Mouse (Mus musculus): ENCODE measurements around the gene Egflam. TPM values are rescaled to one million over a fixed set of nuclear protein-coding genes. Genes with fewer than 3 reads are reported as not detected.

The Egflam gene
- polyA plus RNA-seq (2012; rRNA removed) = 15.9 and 16.4 TPM in 2 replicates

DNA sequence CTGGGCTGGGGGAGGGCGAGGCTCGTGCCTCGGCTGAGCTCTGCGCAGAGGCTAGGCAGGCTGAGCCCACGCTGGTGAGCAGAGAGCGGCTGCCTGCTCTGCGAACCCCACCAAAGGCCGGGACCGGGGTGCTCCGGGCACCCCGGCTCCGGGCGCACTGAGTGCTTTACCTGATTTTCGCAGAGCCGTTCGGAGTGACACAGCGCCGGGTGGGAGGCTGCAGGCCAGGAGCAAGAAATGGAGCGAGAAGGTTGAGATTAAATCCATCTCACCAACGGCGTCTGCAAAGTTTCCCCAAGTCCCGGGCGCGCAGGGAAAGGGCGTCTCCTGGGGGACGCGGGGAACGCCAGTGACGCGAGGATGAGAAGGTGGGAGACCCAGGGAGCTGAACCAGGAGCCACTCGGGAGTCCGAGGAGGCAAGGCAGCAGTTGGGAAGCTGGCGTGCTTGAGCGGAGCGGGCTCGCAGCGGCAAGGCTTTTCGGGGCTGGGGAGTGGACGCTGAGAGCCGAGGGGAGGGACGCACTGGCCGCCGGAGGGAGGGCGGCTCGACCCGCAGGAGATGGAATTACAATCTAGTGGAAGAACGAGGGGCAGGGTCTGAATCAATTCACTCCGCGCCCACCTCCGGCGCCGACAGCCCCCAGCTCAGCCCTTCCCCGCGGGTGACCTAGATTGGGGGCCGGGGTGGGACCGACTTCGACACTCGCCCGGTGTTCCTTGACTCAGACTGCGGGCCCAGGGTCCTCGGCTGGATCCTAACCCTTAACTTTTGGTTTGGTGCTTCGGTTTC is at the start of gene Egflam:
Gene Egflam, minus strand, starts transcription at position 578 of the 791 bp plus-strand sequence.
- no peaks in the 10 kb centered on the region for H3K27me3 ChIP-seq (ENCODE audit: control insufficient read depth, insufficient read depth, low read length)

DNA sequence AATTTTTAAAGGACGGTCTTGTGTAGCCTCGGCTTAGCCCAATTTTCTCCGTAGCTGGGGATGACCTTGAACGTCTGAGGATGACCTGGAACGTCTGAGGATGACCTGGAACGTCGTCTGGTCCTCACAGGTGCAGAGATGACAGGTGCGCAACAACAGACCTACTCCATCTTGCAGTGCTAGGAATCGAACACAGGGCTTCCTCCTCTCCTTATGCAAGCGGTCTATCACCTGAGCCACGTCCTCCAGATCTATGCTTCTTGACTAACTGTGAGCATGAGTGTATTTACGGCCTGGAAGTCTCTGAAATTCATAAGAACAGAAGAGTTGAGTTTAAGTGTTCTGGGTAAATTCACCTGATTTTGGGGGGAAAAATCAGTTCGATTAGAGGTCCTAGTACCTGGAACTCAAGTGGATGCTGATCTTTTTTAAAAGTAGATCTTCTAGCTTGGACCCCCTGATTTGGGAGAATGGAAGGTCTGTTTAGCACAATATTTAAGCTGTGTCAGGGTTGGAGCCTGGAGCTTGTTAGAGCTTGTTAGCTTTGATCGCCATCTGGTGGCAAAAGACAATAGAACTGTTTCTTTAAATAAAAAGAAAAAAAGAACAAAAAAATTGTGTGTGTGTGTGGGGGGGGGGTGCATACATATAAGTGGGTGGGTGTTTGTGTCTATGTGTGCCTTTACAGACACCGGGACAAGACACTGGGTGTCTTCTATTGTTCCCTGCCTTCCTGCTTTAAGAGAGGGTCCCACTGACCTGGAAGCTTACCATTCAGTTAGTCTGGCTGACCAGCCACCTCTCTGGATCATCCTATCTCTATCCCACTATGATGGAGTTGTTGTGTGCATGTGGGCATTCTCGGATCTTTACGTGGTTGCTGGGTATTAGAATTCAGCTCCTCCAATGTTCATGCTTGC is 45.5 kb upstream of the Egflam start:
- Histone ChIP-seq H3K27ac (ENCODE audit: control insufficient read depth, insufficient read depth, low read depth, low read length) (no peak overlapping the region), H3K36me3 (ENCODE audit: control insufficient read depth, insufficient read depth, low read length) (no peaks in the 10 kb centered on the region), H3K4me3 (ENCODE audit: control insufficient read depth, low read depth, low read length) (no peak overlapping the region), H3K27me3 (ENCODE audit: control insufficient read depth, insufficient read depth, low read length) (no peaks in the 10 kb centered on the region), H3K4me1 (ENCODE audit: control insufficient read depth, insufficient read depth, low read length) (no peaks in the 10 kb centered on the region)
- TF ChIP-seq CTCF (IDR thresholded peaks at IDR 0.05; ENCODE audit: control insufficient read depth, insufficient read depth, insufficient replicate concordance, low read depth, low read length) (no peak), POLR2A (IDR thresholded peaks at IDR 0.05; ENCODE audit: control insufficient read depth, low read depth, low read length) (no peak)

More for the DNA sequence above, at the start of gene Egflam:
- H3K36me3 ChIP-seq (ENCODE audit: control insufficient read depth, insufficient read depth, low read length) = no peaks in the 10 kb centered on the region
- no peak for TF ChIP-seq POLR2A (IDR thresholded peaks at IDR 0.05; ENCODE audit: control insufficient read depth, low read depth, low read length)
- TF ChIP-seq CTCF (IDR thresholded peaks at IDR 0.05; ENCODE audit: control insufficient read depth, insufficient read depth, insufficient replicate concordance, low read depth, low read length) = no peak
- no peak within 1 kb of the TSS for H3K27ac ChIP-seq (ENCODE audit: control insufficient read depth, insufficient read depth, low read depth, low read length)
- H3K4me3 ChIP-seq (ENCODE audit: control insufficient read depth, low read depth, low read length) = peak within 1 kb of the TSS; percentile 66
- H3K4me1 ChIP-seq (ENCODE audit: control insufficient read depth, insufficient read depth, low read length) = peaks cover 6% of the 10 kb centered on the region; the same call in 1 of the 2 replicates

DNA sequence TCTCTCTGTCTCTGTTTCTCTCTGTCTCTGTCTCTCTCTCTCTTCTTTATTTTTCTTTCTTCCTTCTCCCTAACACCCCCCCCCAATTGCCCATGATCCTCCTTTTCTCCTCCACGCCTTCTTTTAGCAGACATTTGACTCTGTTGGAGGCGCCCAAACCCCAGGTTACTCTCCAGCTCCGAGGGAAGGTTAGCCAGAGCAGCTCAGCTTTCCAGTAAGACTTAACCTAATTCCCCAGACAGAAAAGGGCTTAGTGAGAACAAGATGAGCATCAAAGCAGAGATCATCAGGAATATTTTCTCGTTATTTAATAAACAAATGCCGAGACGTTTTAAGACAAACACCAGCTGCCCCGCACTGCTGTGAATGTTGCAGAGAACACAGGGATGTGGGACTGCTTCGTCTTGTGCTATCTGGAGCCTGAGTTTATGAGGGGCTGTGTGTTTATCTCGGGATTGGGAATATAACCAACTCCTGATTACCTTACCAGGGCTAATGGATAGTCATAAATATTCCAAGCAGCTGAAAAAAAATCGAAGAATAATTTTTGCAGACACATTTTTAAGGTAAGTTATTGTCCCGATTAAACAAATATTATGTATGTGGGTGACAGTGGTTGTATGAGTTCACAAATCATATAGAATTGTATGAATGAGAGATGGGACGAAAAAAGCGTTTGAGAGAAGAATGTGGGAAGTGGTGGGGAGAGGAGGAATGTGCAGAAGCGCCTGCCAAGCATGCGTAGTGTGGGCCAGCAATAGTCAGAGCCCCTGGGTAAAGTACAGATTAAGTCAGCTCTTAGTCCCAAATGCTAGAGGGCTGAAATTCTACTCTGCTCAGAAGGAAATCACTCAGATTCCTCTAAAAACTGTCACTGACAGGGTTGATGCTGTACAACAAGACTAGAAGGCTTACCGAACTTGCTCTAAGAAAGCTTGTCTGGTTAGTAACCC is 44.2 kb upstream of the Egflam start:
- Histone ChIP-seq H3K4me1 (ENCODE audit: control insufficient read depth, insufficient read depth, low read length) (no peaks in the 10 kb centered on the region), H3K27me3 (ENCODE audit: control insufficient read depth, insufficient read depth, low read length) (no peaks in the 10 kb centered on the region), H3K36me3 (ENCODE audit: control insufficient read depth, insufficient read depth, low read length) (no peaks in the 10 kb centered on the region), H3K27ac (ENCODE audit: control insufficient read depth, insufficient read depth, low read depth, low read length) (no peak overlapping the region), H3K4me3 (ENCODE audit: control insufficient read depth, low read depth, low read length) (no peak overlapping the region)
- TF ChIP-seq CTCF (IDR thresholded peaks at IDR 0.05; ENCODE audit: control insufficient read depth, insufficient read depth, insufficient replicate concordance, low read depth, low read length) (no peak), POLR2A (IDR thresholded peaks at IDR 0.05; ENCODE audit: control insufficient read depth, low read depth, low read length) (no peak)

DNA sequence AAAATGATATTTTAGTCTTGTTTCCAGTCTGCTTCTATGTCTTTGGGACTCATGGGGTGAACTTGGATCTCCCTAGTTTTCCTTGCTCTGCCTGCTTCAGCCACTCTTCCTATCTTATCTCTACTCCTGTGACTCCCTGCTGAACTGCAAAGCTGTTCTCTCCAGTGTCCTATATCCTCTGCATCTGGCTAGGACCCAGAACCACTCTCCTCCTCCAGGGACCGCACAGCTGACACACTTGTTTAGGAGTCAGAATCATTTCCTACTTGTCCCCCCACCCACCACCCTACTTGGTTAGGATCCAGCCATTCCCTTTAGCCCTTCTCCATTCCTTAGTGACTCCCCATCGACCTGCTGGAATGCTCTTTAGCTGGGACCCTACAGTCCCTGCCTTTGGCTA is 26.1 kb upstream of the Egflam start:
- H3K36me3 ChIP-seq (ENCODE audit: control insufficient read depth, insufficient read depth, low read length) = no peaks in the 10 kb centered on the region
- H3K27ac ChIP-seq (ENCODE audit: control insufficient read depth, insufficient read depth, low read depth, low read length) = no peak overlapping the region
- H3K27me3 ChIP-seq (ENCODE audit: control insufficient read depth, insufficient read depth, low read length) = no peaks in the 10 kb centered on the region
- H3K4me1 ChIP-seq (ENCODE audit: control insufficient read depth, insufficient read depth, low read length) = no peaks in the 10 kb centered on the region
- TF ChIP-seq POLR2A (IDR thresholded peaks at IDR 0.05; ENCODE audit: control insufficient read depth, low read depth, low read length) = no peak
- TF ChIP-seq CTCF (IDR thresholded peaks at IDR 0.05; ENCODE audit: control insufficient read depth, insufficient read depth, insufficient replicate concordance, low read depth, low read length) = no peak
- H3K4me3 ChIP-seq (ENCODE audit: control insufficient read depth, low read depth, low read length) = no peak overlapping the region

DNA sequence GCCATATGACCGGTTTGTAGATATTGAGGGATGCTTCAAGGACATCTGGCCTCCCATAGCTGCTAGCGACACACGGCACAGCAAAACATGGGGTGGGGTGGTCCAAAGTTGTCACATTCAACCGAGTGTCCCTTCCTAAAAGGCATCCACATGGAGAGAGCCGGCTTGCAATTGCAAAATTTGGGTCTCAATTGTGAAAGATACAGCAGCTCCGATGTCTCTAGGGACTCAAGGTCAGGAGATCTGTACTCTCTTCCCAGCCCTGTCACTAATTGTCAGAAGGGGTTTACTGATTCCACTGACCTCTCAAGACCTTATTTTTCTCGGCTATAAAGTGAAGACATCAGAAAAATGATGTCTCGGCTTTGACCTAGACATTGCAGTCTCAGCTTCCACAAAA is 6.3 kb upstream of the Egflam start:
- no peaks in the 10 kb centered on the region for H3K36me3 ChIP-seq (ENCODE audit: control insufficient read depth, insufficient read depth, low read length)
- no peaks in the 10 kb centered on the region for H3K27me3 ChIP-seq (ENCODE audit: control insufficient read depth, insufficient read depth, low read length)
- no peaks in the 10 kb centered on the region for H3K4me1 ChIP-seq (ENCODE audit: control insufficient read depth, insufficient read depth, low read length)
- H3K4me3 ChIP-seq (ENCODE audit: control insufficient read depth, low read depth, low read length) = no peak overlapping the region
- no peak for TF ChIP-seq CTCF (IDR thresholded peaks at IDR 0.05; ENCODE audit: control insufficient read depth, insufficient read depth, insufficient replicate concordance, low read depth, low read length)
- no peak overlapping the region for H3K27ac ChIP-seq (ENCODE audit: control insufficient read depth, insufficient read depth, low read depth, low read length)

DNA sequence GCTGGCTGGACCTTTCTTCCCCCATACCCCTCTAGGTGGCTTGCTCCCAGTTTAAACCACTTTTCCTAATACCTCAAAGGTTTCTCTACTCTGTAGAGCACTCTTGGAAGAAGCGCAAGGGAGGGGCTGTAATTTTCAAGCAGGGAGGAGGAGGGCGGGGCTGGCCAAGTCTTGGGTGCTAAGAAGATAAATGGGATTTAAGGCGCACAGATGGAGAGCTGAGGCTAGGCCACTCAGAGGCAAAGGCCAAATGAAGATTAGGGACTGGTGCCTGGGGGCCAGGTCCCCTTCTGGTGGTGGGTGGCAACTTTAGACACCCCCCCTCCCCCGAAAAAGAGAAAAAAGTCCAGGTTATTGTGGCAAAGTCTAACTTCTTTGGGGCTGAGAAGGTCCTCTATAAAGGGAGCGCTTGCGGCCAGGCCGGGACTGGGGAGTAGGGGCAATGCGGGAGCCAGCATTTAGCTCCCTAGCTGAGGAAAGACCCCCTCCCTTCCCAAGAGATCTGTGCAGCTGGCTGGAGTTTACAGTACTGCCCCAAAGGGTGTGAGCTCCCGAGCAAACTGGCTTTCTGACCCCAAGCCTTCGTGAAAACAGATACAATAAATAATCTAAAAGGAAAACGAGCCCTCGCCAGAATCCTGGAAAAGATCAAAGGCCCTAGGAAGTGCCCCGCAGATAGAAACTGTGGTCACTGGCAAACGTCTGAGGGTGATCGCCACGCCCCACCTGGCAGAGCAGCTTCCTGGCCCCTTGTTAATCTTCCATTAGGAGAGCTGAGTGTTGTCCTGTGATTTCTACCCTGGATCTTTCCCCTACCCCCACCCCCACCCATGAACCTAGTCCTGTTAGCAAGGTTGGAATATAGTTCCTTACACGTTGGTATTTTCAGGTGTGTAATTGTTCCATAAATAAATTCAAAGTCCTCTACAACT is 680 bp upstream of the Egflam start:
- no peak for TF ChIP-seq CTCF (IDR thresholded peaks at IDR 0.05; ENCODE audit: control insufficient read depth, insufficient read depth, insufficient replicate concordance, low read depth, low read length)
- TF ChIP-seq POLR2A (IDR thresholded peaks at IDR 0.05; ENCODE audit: control insufficient read depth, low read depth, low read length) = no peak
- Histone ChIP-seq H3K36me3 (ENCODE audit: control insufficient read depth, insufficient read depth, low read length) (no peaks in the 10 kb centered on the region), H3K4me1 (ENCODE audit: control insufficient read depth, insufficient read depth, low read length) (peaks cover 6% of the 10 kb centered on the region; the same call in 1 of the 2 replicates), H3K27ac (ENCODE audit: control insufficient read depth, insufficient read depth, low read depth, low read length) (no peak overlapping the region), H3K4me3 (ENCODE audit: control insufficient read depth, low read depth, low read length) (peak overlapping the region; percentile 66), H3K27me3 (ENCODE audit: control insufficient read depth, insufficient read depth, low read length) (no peaks in the 10 kb centered on the region)

Measured in testis, adult 2 months (tissue).